Mouse (Mus musculus) R1 (cell line): ENCODE results near the gene Fktn.
"Not testable (repeated sequence)": the region's sequence is repeated elsewhere in the genome, so short reads cannot be mapped to it uniquely, and the experiment has no call there.

Experiments
- DNase-seq: peaks from one replicate; pipeline ENCODE4 v3.0.0-alpha.2; 2018; ENCODE audit warnings: low read depth, low spot score

Gene Fktn

DNA sequence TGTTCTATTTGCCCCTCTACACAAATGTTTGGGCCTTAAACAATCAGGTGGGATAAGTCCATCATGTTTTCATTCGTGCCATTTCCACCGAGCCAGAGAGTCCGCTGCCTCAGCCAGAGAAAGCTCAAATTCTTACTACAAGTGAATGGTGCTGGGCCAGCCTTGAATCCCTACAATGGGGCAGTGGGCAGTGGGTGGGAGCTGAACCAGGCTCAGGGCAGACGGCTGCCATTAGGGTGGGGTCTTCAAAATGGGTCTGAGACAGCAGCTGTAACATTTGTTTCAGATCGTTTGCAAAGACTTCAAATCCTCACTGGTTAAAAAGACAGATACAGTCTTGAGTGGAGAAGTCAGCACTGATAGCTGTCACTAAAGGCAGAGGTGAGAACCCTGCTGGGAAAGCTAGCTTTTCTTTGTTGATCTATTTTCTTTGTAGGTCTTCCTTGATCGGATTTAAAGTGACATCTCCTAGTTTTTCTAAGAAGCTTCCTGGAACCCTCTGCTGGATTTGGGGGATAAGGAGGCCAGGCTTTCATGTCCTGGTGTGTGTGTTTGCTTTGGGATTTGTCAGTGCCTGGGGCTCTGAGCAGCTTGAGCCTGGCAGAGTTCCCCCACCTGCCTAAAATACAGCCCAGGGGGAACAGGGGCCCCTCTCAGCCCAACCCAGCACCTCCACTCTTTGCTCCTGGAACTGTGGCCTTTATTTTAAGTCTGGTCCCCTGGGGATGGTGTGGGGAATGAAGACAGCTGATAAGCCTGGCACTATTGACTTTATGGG lies 57.3 kb downstream of the Fktn start:
- peak; percentile 18 for DNase-seq

DNA sequence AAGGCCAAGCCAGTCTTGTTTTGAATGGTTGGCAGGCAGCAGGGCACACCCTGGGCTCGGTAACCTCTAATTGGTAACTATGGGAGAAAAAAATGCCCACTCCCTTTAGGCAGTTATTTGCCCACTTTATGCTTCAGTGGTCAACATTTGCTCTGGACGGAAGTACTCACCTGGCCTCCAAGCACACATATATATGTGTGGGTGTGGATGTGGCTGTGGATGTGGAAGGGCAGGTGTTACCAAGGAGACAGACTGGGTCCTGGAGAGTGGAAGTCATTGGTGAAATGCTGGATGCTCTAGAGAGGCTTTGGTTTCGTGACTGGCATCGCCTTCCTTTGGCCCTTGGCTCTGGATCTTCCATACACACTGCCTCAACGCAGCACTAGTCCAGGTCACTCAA lies 58.2 kb downstream of the Fktn start:
- no peak for DNase-seq

DNA sequence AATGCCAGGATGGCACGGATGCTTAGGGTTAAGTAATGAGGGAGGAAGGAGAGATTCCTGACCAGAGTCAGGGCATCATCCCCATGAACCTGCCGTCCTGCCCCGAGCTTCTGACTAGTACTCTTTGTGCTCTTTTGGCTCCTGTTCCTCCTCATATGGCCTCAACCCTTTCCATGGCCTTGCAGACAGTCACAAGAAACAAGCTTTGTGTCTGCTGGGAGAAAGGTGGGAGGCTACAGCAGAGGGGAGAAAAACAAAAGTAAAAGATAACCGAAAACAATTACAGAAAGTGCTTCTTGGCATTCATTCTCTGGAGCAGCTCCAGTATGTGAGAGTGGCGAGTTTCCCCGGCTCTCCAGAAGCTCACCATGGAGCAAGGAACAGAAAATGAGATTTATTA lies 60.1 kb downstream of the Fktn start:
- DNase-seq, result no peak

DNA sequence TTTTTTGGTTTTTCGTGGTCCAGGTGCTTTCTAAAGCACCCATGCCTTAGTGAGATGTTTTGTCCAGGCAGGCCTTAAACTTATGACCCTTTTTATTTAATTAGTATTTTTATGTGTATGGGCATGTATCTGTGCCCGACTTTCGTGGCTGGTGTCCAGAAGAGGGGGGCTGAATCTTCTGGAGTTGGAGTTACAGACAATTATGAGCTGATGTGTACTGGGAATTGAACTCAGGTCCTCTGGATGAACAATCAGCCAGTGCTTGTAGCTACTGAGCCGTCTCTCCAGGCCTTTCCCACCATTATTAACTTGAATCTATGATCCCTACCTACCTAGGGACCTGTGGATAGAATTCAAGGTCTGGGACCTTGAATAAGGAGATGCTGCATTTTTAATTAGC lies 67.6 kb downstream of the Fktn start:
- no peak for DNase-seq

DNA sequence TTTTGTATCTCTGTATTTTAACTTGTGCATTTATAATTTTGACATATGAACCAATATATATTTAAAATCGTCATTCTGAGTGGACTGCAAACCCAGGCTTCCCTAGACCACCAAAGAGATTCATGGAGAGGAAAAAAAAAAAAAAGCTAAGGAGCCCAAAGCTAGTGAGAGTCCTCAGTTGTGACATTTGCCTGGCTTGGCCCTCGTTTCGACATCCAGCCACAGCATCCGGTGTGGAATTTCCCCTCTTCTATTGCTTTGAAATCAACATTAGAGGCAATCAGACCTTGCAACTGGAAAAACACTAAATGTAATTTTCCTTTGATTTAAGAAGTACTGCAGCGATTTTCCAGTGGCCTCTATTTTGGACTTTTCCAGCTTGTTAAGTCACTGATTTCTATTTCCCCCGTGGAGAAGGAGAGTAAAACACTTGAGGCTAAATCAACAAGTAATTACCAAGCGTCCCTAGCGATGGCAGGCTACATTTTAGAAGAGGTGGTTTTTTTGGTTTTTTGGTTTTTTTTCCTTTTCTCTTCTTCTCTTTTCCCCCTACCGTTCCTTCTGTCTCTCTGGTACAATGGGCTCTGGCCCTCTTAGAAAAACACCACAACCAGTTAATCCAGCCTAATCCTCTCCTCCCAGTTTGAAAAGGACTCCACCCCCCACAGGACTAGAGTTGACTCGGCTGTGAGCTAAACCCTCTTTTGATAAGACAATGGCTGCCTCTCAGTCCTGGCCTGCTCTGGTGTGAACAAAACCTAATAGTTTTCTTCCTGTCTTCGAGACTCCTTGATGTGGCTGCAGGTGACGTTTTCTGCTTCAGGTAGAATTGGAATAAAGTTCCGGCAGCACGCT lies 68.6 kb downstream of the Fktn start:
- peak; percentile 64 for DNase-seq

DNA sequence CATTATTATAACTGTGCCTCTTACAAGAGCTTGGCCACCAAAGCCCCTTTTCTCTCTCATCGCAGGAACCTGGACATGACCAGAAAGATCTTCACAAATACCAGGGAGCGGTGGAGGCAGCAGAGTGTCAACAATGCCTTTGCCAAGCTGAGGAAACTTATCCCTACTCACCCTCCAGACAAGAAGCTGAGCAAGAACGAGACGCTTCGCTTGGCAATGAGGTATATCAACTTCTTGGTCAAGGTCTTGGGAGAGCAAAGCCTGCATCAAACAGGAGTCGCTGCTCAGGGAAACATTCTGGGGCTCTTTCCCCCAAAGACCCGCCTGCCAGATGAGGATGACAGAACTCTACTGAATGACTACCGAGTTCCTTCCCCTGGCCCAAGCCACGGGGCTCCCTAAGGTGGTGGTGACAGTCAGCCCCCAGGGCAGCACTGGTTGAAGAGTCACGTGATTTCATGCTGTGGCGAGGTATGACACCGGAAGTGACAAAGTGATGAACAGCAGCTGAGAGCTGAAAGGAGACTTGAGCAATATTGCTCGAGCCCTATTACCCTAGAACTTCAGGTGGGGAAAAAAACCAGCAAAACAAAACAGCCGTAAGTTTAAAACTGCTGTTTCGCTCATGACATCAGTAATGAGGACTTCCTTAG lies 72.1 kb downstream of the Fktn start:
- DNase-seq, result no peak

DNA sequence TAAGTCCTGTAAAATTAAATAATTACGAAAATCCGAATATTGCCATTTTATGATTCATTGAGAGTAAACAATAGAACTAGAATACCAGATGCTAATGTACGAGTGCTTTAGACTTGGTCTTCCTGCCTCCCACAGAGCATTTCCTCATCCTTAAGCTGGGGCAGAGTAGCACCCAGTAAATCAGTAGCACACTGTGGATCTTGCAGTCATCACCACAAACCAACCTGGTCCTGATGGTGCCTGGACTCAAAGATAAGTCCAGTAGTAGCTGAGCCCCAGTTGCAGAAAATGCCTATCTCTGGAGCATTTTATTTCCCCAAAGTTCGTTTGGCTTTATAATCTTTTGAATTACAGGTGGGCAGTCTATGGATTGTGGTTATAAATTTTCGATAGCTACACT lies 73.1 kb downstream of the Fktn start:
- DNase-seq, result no peak

DNA sequence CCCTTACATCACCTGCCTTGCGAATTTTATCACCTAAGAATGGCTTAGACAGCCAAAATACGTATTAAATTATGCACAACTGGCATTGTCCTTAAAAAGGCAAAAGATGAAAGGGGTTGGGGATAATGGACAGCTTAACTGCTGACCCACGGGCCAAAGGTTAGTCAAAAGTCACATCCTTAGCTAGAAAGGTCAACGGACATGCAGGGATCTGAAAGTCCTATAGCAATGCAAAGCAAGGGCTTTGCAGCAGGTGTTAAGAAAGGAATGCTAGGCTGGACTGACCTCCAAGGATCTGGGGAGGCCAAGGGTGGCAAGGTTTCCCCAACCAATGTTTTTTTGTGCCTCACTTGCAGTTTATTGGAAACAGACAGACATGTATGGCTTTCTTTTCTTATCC lies 75.5 kb downstream of the Fktn start:
- peak; percentile 88 for DNase-seq

DNA sequence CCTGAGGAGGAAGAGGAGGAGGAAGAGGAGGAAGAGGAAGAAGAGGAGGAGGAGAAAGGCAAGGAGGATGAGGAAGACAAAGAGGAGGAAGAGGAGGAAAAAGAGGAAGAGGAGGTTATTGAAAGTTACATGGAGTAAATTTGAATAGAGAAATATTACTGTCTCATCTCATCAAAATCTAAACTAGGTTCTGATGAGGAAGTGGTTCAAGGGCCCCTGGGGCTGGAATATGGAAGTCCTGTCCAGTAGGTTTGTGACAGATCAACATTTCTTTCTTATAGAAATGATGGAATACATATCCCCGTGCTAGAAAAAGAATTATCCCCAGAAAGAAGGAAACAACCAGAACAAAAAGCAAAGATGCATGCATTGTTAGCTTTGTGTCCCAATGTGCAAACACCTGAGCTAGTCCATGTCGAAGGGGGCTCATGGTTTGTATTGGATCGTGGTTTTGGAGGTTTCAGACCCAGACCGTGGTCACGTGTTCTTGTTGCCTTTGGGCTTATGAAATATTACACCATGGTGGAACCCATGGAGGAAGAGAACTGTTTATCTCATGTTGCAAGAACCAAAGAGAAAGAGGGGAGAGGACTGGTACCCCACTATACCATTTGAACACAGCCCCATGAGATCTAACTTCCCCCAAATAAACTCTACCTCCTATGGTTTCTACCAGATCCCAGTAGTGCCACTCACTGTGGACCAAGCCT lies 80.6 kb downstream of the Fktn start:
- no peak for DNase-seq

DNA sequence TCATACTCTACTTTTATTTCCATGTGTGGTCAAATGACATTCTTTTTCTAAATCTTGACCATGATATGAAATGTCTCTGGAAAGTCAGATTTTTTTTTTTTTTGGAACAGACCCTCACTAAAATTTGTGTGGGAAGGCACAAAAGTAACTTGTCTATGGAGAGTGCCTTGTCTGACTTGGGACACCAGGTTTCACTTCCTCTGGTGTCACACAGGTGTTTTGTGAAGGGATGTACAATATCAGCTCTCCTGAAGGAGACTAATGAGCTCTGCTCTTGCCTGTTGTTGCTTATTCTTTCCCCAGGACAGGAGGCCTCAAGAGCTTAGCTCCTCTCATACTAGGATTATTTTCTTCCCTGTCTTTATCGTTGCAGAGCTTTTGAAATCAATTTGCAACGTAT lies 81.3 kb downstream of the Fktn start:
- DNase-seq, result no peak

DNA sequence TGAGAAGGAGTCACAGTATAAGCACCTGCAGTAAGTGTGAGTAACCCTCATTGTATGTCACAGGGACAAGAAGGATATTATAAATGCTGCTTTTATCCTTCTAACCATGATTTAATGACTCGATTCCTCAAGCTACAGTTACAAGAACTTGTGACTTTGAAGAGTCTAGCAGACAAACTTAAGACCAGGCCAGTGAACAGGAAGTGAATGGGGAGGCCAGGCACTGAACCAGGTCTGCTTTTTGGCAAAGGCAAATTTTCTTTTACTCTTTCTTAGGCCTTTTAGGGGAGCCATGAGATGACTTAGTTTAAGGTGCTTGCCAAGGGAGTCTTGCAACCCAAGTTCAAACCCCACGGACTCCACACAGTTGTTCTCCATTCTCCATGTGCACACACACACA lies 81.9 kb downstream of the Fktn start:
- DNase-seq, result no peak

DNA sequence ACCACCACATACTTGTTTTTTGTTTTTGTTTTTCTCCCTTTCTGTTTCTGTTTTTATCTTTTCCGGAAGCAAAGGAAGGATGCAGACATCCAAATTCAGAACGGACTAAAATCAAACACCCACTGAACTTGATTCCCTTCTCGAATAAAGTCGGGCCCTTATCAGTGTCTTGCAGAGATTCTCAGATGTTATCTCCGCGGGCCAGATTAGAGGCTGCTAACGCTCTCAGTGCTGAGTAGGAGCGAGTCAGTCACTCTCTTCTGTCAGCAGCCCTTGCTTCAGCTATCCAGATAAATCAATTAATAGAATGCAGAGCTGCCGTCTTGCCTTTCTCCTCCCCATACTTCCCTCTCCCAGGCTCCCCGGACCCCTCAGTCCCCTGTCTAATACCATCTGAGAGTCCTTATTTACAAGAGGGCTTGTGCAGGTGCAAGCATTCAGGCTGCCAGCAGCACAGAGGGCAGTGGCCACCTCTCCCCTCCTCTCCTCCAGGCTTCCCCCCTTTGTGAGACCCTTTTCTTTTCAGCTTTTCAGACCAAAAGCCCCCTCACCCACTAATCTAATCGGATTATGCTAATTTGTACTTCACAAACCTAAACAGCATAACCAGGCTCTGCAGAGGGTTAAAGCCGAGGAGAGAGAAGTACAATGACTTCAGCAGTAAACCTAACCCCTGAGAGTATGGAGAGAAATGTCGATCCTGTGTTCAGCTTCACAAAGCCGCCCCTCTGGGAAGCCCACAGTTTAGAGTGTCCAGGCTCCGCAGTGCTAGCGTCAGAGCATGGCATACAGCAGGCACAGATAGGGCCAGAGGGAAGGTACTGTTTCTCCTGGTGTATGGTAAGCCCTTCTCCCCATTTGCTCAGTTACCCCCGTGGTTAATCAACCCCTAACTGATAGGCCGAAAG lies 83.3 kb downstream of the Fktn start:
- DNase-seq, result no peak

DNA sequence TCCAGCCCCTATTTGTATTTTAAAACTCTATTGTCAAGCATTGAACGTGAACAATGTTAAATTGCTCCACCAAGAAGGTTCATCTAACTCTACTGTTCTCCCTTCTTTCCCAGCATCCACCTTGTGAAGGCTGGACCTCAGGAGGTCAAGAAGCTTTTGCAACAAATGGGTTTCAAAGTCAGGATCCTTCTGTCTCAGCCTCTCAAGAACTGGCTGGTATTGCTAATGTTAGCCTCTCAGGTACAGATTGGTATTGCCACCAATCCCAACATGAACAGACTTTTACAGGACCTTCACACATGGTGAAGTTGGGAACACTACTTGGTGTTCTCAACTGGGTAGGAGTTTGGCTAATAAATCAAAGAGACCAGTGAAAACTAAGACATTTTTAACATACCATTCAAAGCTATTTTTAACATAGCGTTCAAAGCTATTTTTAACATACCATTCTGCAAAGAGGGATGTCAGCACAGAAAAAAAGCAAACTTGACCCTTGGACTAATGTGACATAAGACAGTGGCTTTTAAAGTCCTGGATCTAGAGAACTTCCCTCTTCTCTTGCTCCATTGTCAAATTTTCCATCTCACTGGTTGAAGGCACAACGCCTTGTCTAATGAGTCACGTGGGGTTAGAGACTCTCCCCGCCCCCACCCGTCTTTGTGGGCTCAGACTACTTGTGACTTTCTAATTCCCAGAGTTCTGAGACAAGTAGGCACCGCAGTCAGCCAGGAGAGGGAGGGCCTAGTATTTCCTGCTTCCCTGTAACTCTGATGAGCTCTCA lies 85.3 kb downstream of the Fktn start:
- peak; percentile 47 for DNase-seq

DNA sequence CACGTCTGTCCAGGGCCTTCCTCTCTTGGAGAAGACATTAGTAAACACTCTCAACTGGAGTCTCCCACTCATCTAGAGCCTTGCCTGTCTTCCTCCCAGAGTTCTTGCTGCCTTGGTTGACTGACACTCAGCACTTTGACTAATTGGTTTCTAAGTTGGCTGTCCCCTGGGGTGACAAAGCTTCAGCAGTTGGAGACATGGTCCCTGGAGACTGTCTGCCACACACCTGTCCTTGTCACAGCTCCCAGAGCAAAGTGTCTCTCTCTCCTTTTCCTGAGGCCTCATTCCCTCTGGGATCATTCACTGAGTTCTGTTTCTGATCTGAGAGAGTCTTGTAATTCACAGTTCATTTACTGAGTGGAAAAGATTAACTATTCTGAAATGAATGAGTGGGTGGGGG lies 86.0 kb downstream of the Fktn start:
- no peak for DNase-seq

DNA sequence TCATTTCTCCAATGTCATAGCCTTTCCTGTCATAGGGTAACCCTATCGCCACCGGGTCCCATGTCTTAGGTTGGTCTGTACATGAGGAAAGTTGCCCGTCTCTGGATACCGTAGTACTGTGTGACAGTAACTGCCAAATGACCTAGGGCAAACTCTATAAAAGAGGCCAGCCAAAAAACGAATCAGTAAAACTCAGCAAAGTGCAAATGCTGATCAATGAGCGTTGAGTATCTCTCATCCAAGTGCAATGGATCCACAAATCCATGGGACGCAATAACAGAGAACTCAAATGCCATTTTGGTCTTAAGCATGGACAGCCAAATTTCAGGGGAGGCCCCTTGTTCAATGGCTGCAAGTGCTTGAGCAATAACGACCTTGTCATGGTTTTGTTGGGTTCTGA lies 89.9 kb downstream of the Fktn start:
- not testable (repeated sequence) for DNase-seq

DNA sequence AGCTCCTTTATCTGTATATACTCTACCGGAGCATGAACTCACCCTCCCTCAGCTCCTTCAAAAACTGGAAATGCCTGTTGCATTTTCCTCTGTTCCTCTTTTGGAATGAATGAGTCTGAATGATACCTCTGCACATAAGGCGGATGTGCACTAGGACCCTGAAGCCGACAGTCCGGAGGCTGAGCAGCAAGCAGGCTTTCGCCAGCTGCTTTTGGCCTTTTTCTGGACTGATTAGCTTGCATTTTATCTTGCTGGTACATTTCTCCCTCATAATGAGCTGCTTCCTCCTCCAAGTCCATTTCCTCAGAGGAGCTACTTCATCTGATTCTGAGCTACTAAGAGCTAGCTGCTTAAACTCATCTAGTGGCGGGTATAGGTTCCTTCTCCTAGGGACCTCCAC lies 92.6 kb downstream of the Fktn start:
- DNase-seq, result not testable (repeated sequence)

DNA sequence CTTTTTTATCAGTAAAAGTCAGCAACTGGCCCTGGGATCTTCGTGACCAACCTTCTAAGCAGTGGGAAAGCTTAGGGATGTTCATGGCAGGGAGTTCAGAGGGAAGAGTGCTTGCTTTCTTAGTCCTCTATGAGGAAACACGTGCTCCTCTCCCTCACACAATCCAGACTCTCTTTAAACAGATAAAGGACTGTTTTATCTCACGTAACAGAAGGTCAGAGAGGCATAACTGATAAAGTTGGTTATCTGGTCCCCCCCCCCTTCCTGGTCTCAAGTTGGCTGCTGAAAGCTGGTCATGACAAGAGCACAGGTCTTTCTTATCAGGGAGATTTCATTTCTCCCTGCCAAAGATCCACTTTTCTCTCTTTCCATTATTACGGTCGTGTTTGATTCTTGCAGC lies 104.5 kb downstream of the Fktn start:
- no peak for DNase-seq

DNA sequence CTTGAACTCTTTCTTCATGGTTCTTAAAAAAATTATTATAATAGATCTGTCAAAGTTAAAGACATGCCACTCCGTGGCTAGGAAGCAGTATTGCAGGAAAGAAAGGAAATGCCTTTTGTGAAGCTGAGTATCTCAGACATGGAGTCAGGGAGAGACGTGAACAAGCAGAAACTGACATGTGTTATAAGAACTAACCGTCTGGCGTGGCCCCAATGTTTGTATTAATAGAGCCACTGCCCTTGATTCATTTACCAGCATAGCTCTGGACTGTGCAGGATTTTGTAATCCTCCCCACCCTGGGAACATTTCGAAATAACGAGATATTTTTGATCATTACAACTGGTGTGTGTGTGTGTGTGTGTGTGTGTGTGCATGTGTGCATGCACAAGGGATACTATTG lies 109.9 kb downstream of the Fktn start:
- no peak for DNase-seq

DNA sequence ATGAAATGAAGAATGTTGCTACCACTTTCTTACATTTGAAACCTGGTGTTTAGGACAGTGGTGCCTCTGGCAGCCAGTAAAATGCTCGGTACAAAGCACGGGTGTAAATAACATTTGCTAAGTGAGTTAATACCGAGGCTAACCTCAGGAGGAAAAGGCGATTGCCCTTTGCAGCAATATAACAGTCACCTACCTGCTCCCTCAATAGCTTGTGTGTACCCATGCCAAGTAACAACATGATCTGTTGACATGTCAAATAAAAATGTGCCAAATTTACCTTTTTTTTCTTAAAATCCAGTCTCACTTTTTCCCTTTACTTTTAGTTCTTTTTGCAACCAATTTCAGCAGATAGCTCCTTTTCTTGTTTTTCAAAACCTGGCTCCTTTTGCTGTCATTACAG lies 111.0 kb downstream of the Fktn start:
- no peak for DNase-seq
